Comparison of ENCODE assay signal across 17 mouse cellular contexts in genomic region chr17:13797691-13798090, GRCm38 (mm10). TPM values are rescaled to one million over a fixed set of nuclear protein-coding genes. Genes with fewer than 3 reads are reported as not detected.
"Had no signal": no experiment of that assay in that cellular context is flagged by ENCODE, and none has a peak within 500 bp of the region (broad histone marks: within the 10 kb centered on the region; RNA-seq: fewer than 3 reads in every experiment).

No protein-coding gene starts in this region.

- H3K4me3 ChIP-seq: neural tube, embryonic 13.5 days; neural tube, embryonic 15.5 days; stomach, embryonic 15.5 days had no signal

- DNase-seq: retina, postnatal 1 day; right cerebral cortex, adult 18-20 months; right cerebral cortex, postnatal 14 days; right cerebral cortex, postnatal 25 days; right cerebral cortex, postnatal 4 days; spleen, adult 18-20 months; thymus, adult 18-20 months; thymus, adult 2 months; thymus, postnatal 14 days; thymus, postnatal 25 days; thymus, postnatal 36 days; thymus, postnatal 4 days had no signal

- H3K9ac ChIP-seq: neural tube, embryonic 13.5 days; neural tube, embryonic 15.5 days; stomach, embryonic 15.5 days had no signal

- H3K4me2 ChIP-seq: neural tube, embryonic 13.5 days; neural tube, embryonic 15.5 days; stomach, embryonic 15.5 days had no signal

- H3K36me3 ChIP-seq: neural tube, embryonic 13.5 days; neural tube, embryonic 15.5 days; stomach, embryonic 15.5 days had no signal

- H3K9me3 ChIP-seq: neural tube, embryonic 13.5 days; neural tube, embryonic 15.5 days; stomach, embryonic 15.5 days had no signal

- H3K4me1 ChIP-seq: neural tube, embryonic 13.5 days; neural tube, embryonic 15.5 days; stomach, embryonic 15.5 days had no signal

- H3K27ac ChIP-seq: neural tube, embryonic 13.5 days; neural tube, embryonic 15.5 days; stomach, embryonic 15.5 days; stomach, postnatal 0 days had no signal

- H3K27me3 ChIP-seq: neural tube, embryonic 13.5 days; neural tube, embryonic 15.5 days; stomach, embryonic 15.5 days had no signal

RNA-seq across cellular contexts. Expression of gene Tcte2, which starts 36.1 kb away (rescaled TPM):
- total RNA-seq: neutrophil, adult 5-6 weeks had no signal
